Mouse (Mus musculus) brain, adult 2 months (tissue): ENCODE results near the gene Tiam1.
A peak's percentile ranks its signal among the peaks of the same experiment; 100 is the strongest.

ENCODE experiments used
- DNase-seq: peaks from one replicate; pipeline ENCODE4 v3.0.0; 2011; ENCODE audit warnings: low read depth, low spot score

Tiam1 gene

GRCm38 (mm10) chr16:89889890-89890462 lies 253.6 kb downstream of the Tiam1 start:
- peak; percentile 90 for DNase-seq

- no peak for DNase-seq
Measured at GRCm38 (mm10) chr16:89886561-89886960, 257.0 kb downstream of the Tiam1 start.

DNA sequence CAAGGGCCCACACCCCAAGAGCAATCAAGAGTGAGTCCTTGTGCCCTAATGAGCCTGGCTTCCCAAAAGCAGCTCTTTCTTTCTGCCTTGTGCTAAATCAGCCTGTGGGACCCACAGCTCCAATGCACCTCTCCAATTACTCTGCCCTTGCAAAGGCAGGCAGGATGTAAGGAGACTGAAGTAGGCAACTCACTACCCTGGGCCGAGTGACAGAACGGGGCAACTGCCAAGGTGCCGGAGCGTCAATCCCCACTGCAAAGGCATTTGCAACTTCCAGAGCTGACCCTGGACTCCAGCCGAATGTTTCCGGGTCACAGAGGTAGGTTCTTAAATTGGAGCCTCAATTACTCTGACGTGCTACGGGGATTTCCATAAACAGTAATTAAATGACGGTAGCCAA lies 257.9 kb downstream of the Tiam1 start:
- DNase-seq, result no peak

DNA sequence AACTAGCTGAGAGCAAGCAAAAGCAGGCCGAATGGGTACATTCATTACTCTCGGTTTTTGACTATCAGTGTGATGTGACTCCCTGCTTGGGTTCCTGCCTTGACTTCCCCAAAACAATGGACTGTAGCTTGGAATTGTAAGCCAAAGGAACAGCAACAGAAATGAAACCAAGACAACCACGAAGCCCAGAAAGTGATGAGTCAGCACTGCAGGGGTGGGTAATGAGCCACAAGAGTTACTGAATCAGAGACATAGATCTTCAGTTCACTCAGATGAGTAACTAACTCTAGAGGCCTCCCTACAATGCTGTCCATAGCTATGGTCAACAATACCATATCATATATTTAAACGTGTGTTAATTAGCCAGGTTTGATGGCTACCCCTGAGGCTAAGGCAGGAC lies 259.7 kb downstream of the Tiam1 start:
- DNase-seq, result peak; percentile 55

DNA sequence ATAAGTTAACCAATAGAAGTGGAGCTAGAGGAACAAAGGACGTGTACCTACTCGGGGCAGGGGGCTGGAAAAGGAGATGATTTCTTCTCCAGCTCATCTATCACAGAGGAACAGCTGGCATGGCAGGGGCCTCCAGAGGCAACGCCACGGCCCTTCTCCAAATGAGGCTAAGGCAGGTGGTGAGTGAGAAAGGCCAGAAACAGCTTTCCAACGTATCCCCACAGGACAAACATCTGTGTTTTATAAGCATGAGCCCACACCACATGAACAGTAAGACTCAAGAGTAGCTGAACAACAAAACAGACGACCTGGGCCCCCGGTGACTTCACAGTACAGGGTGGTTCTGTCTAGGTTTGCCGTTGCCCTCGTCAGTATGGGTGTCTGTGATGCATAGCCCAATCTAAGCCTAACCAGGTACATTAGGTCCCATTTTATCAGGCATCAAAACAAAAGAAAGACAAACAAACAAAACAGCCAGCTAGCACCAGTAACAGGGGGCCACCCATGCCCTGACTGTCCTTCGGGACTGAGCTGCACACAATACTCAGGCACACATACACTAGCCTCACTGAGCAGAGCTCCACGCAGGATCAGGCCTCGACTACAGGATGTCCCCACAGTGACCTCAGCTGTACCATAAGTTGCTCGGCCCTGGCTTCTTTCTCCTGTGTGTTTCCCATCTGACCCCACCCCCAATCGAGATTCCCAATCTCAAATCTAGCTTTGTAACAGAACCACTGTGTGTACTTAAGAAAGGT lies 260.9 kb downstream of the Tiam1 start:
- no peak for DNase-seq

DNA sequence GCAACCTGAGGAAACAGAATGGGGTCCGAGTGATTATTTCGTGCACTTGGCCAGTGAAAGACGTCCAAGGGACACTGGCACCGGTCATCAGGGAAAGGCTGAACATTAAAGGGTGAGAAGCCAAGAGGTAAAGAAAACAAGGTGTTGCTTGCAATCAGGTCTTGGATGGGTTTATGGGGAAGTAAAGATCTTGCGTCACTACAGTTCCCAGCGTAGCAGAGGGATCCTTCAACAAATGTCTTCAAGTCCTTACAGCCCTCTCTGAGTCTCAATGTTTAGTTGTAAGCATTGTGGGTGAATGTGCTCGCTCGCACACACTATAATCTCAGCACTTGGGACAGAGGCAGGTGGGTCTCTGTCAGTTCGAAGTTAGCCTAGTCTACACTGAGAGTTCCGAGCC lies 266.4 kb downstream of the Tiam1 start:
- no peak for DNase-seq

DNA sequence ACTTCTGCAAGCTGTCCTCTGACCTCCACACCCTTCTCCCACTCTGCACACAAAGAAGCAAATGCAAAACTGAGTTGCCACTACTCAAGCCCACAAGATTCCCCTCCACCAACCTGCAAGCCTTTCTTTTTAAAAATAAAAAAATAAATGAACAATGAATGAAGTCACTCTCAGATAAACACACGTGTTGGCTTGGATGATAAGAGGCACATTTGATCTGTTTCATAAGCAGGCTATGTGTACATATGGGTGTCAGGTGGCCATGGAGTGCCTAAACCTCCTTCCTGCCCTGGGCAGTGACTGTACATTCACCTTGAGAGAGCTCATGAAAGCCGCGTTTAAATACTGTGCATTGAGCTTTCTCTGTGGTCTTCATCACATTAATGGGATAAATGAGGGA lies 267.5 kb downstream of the Tiam1 start:
- no peak for DNase-seq

- peak; percentile 63 for DNase-seq
Measured at GRCm38 (mm10) chr16:89874012-89874704, 269.4 kb downstream of the Tiam1 start.

DNA sequence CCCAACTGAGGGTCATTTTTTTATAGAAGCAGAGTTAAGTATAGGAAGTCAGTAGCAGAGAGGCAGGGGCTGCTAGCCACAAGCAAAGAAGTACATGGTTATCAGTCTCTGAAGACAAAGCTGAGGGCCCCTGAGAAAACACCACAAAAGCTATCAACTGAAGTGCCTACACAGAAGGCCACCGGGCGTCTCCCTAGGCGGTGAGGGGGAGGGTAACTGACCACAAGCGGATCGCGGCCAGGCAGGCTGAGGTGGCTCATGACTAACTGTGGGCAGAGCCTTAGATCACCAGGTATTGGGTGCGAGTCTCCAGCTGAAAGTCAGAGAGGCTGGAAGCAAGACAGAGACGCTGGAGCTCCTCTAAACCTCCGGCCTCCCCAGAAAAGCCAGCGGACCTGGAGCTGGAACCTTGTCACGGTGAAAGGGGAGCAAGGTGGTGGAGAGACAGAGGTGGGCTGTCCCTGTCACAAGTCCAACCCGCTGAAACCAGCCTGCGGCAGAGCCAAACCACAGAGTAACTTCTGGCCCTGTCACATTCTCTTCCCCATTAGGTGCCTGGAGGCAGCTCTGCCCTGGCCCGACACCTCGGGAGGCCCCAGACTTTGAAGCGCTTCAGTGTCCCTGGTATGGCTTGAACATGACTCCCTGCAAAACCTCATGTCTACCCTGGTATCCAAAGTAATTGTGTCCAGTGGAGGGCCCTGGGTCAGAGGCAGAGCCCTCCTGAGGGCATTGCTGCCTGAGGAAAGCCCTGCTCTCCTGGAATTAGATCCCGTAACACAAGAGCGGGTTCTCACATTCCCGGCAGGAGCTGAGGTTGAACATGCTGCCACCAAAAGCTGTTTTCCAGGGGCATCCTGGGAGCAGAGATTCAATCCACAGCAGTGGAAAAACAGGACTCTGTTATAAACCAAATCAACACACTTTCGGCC lies 271.3 kb downstream of the Tiam1 start:
- no peak for DNase-seq

DNA sequence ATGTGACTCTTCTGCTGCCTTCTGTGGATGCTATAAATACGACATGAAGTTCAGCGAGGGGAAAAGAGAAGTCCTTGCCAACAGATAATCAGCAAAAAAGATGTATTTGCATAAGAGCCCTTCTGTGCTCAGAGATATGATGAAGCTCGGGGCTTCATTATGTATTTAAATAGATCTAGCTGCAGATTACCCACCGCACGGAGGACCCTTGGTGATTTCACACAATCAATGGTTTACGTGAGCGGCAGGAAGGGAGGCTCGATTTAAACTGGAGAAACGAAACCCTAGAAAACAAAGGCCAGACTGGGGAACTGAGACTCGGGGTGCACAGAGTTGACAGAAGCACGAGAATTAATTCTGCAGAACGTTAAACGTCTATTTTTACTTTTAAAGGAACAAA lies 272.2 kb downstream of the Tiam1 start:
- DNase-seq, result no peak

DNA sequence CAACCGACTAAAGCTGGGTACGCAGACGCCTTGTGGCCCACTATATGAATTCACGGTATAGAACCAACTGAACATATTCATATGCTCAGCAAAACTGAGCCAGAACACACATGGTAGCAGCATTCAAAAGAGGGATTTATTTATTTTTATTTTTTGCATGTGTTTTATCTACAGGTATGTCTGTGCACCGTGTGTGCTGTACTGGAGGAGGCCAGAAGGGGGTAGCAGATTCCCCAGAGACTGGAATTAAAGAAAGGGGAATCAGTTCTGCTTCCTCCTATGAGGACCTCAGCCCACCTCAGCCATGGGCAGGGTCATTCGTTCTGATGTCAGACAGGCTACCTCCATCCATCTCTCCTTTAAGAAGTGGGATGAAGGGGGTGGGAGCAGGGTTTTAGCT lies 273.5 kb downstream of the Tiam1 start:
- DNase-seq, result no peak

- DNase-seq, result no peak
Measured at GRCm38 (mm10) chr16:89868502-89868901, 275.1 kb downstream of the Tiam1 start.

DNA sequence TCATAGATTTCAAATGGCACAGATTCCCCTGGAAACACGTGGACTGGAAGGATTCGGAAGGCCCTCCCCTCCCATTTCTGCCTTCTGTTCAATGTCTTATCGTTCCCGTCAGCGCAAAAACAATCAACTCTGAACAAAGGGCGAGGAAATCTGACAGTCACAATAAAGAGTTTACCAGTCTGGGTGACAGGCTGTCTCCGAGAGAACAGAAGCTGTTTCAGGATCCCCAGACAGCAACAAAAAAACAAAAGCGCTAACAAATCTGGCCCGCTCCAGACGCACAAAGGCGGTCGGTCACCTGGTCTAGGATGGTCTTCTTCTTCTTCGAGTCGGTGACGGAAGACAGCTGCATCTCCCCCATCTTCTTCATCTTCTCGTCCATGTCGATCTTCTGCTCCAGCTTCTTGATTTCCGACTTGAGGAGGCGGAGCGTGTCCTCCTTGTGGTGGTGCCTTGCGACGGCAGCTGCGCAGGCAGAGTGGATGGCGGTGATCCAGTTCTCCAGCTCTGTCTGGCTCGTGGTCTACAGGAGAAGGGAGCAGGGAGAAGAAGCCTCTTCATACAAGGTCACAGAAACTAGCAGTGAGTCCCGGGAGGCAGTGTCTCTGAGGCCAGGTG lies 276.2 kb downstream of the Tiam1 start:
- peak; percentile 72 for DNase-seq

DNA sequence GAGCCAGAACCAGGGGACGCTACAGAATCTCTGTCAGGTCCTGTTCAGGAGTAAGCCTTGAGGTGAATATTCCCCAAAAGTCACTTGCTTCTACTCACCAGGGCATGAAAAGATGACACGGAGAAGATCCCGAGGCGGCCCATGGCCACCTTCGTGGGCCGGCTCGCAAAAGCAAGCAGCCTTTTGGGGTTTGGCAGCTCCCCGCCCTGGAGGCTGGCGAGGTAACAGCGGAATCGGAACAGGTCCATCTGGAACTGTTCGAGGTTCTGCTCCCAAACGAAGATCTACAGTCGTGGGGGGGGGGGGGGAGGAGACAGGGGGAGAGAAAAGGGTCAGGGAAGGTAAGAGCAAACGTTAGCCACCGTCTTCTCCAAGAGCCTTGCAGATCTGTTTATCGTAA lies 278.4 kb downstream of the Tiam1 start:
- DNase-seq, result peak; percentile 77

DNA sequence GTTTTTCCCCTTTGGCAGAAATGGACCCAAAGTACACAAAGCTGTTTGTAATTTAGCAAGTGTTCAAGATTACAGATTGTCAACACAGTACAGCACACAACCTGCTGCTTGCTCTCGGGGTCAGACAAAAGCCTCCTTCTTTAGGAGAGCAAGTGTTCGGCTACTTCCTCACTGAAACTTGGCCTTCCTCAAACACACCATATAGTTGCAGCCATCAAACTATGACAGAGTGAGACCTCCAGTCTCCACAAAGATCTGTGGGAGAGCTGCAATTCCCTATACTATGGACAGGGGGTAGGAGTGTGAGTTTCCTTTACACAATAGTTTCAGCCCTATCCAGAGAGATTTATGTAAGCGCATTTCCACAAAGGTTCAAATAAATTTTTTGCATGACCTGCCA lies 278.9 kb downstream of the Tiam1 start:
- DNase-seq, result no peak

DNA sequence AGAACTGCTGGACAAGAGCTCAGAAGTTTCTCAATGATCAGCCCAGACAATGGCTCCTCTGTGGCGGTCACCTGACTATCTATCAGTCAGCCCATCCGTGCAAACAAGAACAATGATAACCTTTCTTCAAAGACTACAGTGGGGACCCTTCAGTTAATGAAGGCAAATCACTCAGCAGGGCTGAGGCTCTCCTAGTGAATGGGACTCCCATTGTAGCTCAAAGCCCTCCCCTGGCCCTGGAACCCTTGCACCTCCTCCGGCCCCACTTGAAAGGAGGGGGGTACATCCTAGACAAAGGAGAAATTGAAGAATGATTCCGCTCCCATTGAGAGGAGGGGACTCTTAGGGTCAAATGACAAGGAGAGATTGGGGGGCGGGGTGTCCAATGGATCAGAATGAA lies 280.3 kb downstream of the Tiam1 start:
- DNase-seq, result no peak

GRCm38 (mm10) chr16:89861531-89861930 lies 282.0 kb downstream of the Tiam1 start:
- no peak for DNase-seq

DNA sequence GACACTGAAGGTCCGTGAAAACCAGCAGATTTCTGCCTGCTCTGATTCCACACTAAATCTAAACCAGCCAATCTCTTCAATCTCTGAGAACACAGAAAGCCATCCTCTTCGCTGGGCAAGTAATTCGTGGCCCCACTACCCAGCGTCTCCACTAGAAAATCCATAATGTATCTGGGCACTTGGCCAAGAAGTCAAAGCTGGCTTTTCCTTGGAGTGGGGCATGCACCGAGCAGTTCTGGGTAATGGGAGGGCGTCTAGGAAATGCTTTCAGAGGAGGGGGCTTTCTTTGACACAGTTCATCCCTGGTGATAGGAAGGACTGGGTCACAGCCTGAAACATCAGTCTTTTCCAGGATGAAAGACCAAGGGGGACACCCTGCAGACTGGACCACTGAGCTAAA lies 282.9 kb downstream of the Tiam1 start:
- no peak for DNase-seq

- DNase-seq, result peak; percentile 59
Measured at GRCm38 (mm10) chr16:89857666-89858065, 285.9 kb downstream of the Tiam1 start.

DNA sequence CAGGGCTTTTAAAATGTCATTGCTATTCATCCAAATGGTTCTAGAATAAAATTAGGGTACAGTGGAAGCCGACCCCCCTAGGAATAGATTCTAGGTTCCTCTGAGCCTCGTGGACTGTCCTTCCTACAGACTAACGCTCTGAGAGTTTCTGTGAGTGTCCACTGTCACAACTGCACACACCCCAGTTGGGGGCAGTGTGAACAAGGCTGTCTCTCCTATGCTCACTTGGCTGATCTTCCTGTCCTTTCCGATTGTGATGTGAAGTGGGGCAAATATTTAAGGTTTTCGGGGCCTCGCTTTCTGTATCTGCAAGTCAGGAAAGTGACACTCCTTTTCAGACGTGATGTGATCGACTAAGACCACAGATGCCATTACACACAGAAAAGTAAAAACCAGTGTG lies 288.8 kb downstream of the Tiam1 start:
- no peak for DNase-seq

- DNase-seq, result no peak
Measured at GRCm38 (mm10) chr16:89851333-89851732, 292.2 kb downstream of the Tiam1 start.
